Mouse (Mus musculus) liver, postnatal 0 days (tissue): ENCODE results near the gene Dlg2. TPM values are rescaled to one million over a fixed set of nuclear protein-coding genes. Genes with fewer than 3 reads are reported as not detected.

Experiments used
- ATAC-seq: fragments of 200-750 bp; cut with Nextera tagmentation; 2 replicates; pipeline ENCODE4 v1.8.0; 2017; ENCODE audit warnings: mild to moderate bottlenecking, moderate library complexity
- DNase-seq: peaks from one replicate; pipeline ENCODE4 v3.0.0-alpha.2; 2016
- H3K27ac ChIP-seq: fragments of 300-500 bp; sonication (generic); 2 replicates; pipeline ENCODE4 v1.5.1; 2014; ENCODE audit warnings: antibody characterized with exemption, moderate library complexity, mild to moderate bottlenecking, low read depth
- H3K27me3 ChIP-seq: fragments of 300-500 bp; sonication (generic); 2 replicates; pipeline ENCODE4 v1.6.1; 2014; ENCODE audit warnings: low read length, control low read depth, mixed read lengths; ENCODE audit not compliant: insufficient read depth
- H3K36me3 ChIP-seq: fragments of 300-500 bp; sonication (generic); replicated peaks from 2 replicates; pipeline ENCODE4 v1.6.1; 2014; ENCODE audit warnings: mild to moderate bottlenecking, control low read depth, low read length, moderate library complexity, mixed read lengths; ENCODE audit not compliant: insufficient read depth
- H3K4me1 ChIP-seq: fragments of 300-500 bp; sonication (generic); 2 replicates; pipeline ENCODE4 v1.6.1; 2014; ENCODE audit warnings: antibody characterized with exemption, mild to moderate bottlenecking, control low read depth; ENCODE audit not compliant: insufficient read depth
- H3K4me2 ChIP-seq: fragments of 300-500 bp; sonication (generic); 2 replicates; pipeline ENCODE4 v1.6.1; 2014; ENCODE audit warnings: low read depth, mild to moderate bottlenecking, low read length, moderate library complexity, mixed read lengths
- H3K4me3 ChIP-seq: fragments of 300-500 bp; sonication (generic); 2 replicates; pipeline ENCODE4 v1.5.1; 2014; ENCODE audit warnings: low read depth, low read length
- H3K9ac ChIP-seq: fragments of 300-500 bp; sonication (generic); replicated peaks from 2 replicates; pipeline ENCODE4 v1.6.1; 2014; ENCODE audit warnings: mild to moderate bottlenecking, moderate library complexity
- H3K9me3 ChIP-seq: fragments of 300-500 bp; sonication (generic); 2 replicates; pipeline ENCODE4 v1.6.1; 2016; ENCODE audit warnings: mild to moderate bottlenecking, control low read depth, low read length, mixed read lengths
- CTCF ChIP-seq: sonication (generic); IDR thresholded peaks from 2 replicates; pipeline ENCODE4 v1.5.1; 2016; ENCODE audit warnings: antibody characterized with exemption, low read depth
- EP300 ChIP-seq: IDR thresholded peaks from 2 replicates; pipeline ENCODE4 v1.6.1; 2016; ENCODE audit warnings: antibody characterized with exemption, low read depth, mild to moderate bottlenecking
- WGBS: fragments of 180-500 bp; shearing (Covaris S2); extraction: QIAGEN DNeasy Blood & Tissue Kit; methylation state at CpG from one replicate; pipeline ENCODE4 v1.1.7; 2014; ENCODE audit not compliant: insufficient replicate concordance; 5-methylcytosine and 5-hydroxymethylcytosine counted together
- polyA plus RNA-seq: library from polyadenylated mRNA; unstranded; fragments of >200 nt; fragmentation: Nextera tagmentation; extraction: Ambion mirVana; gene quantifications from 2 replicates; pipeline ENCODE4 v1.2.1, GENCODE M21; 2015

The Dlg2 gene
- polyA plus RNA-seq, 1 experiment from 2014 or later = 0.41 TPM

DNA sequence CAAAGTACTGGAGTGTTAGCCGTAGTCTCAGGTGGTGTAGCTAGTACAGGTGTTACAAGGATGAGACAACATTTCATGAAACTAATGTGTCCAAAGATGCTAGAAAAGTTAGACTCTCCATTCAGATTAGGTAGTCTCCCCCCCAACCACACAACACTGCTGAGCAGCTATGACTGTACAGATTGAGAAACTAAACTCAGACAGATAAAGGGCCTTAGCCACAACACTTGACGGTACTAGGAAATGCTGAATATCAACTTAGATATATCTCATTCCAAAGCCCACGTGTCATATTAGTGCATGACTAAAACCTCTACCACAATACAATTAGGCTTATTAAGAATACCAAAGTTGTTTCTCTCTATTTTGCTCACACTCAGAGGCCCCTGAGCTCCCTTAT, 2006.9 kb downstream of the Dlg2 start:
- Histone ChIP-seq H3K4me3 (no peak overlapping the region), H3K36me3 (no peaks in the 10 kb centered on the region), H3K4me1 (no peaks in the 10 kb centered on the region), H3K4me2 (no peak overlapping the region), H3K27me3 (no peaks in the 10 kb centered on the region), H3K27ac (no peak overlapping the region), H3K9me3 (no peaks in the 10 kb centered on the region), H3K9ac (no peak overlapping the region)
- TF ChIP-seq EP300 = no peak
- TF ChIP-seq CTCF = no peak
- WGBS = 64% methylated on average over 3 of the region's 3 CpGs
- no peak for ATAC-seq
- no peak for DNase-seq

DNA sequence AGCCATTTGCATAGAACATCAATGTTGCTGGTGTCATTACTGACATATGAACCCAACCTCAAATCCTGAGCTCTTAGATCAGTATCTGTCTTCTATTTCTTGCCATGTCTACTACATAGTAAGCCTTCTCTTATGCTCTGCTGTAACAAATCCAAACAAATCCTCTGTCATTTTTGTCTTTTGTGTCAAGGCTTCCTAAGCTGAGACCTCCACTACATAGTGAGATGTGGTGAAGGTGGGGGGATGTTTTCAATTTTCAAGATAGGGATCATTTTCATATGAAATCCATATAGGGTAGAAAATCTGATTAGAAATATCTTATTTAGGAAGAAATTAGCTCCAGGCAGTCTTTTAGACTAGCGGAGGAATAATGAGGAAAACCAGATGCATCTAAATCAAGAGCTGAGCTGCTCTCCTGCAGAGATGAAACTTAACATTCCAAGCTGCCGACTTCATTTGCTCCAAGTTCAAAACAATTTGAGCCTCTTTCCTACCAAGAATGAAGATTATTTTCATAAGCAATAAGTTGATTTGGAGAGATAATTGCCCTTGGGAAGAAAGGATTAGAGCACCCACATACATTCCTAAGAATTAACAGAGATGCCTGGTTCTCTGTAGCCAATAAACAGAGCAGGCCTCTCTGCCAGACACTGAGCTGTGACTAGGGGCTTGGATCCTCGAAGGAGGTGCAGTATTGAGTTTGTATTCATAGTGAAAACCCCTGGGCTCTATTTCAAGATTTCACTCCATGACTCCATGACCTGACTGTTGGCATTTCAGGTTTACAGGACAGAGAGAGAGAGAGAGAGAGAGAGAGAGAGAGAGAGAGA, 2009.6 kb downstream of the Dlg2 start:
- Histone ChIP-seq H3K9ac (no peak overlapping the region), H3K4me1 (no peaks in the 10 kb centered on the region), H3K9me3 (no peaks in the 10 kb centered on the region), H3K4me2 (no peak overlapping the region), H3K36me3 (no peaks in the 10 kb centered on the region), H3K27ac (no peak overlapping the region), H3K4me3 (no peak overlapping the region), H3K27me3 (no peaks in the 10 kb centered on the region)
- no peak for ATAC-seq
- TF ChIP-seq EP300 (no peak), CTCF (no peak)
- WGBS = 59% methylated on average over 3 of the region's 3 CpGs
- DNase-seq = no peak

DNA sequence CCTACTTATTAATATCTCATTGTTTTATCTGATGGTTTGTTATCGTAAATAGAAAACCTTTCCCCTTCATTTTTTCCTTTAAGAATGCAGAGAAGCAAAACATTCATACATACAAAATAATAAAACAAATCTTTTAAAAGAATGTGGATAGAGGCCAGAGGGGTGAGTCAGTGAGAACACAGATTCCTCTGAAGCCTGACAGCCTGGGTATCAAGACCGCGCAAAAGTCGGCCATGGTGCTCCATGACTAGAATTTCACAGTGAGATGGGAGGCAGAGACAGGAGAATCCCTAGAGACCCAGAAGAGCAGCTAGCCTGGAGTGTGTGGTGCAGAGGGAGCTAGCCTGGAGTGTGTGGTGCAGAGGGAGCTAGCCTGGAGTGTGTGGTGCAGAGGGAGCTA, 2010.4 kb downstream of the Dlg2 start:
- no peak overlapping the region for H3K27ac ChIP-seq
- H3K27me3 ChIP-seq = no peaks in the 10 kb centered on the region
- DNase-seq (no peak), ATAC-seq (no peak)
- no peak overlapping the region for H3K9ac ChIP-seq
- WGBS = 88% methylated on average over 4 of the region's 4 CpGs
- no peaks in the 10 kb centered on the region for H3K4me1 ChIP-seq
- H3K4me3 ChIP-seq = no peak overlapping the region
- no peaks in the 10 kb centered on the region for H3K36me3 ChIP-seq
- no peaks in the 10 kb centered on the region for H3K9me3 ChIP-seq
- TF ChIP-seq CTCF (no peak), EP300 (no peak)
- no peak overlapping the region for H3K4me2 ChIP-seq

DNA sequence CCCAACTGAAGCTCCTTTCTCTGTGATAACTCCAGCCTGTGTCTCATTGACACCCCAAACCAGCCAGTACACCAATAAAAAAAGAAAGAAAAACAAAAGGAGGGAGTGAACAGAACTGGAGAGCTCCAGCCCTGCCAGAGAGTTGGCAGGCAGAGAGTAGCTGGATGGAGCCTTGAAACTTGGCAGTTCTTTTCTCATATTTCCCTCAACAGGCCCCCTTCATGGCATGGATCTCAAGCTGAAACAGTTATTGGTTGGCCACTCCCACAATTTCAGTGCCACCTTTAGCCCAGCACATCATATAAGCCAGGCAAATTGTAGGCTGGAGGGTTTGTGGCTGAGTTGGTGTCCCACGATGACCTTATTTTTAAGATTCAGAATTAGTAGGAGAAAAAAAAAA, 2015.8 kb downstream of the Dlg2 start:
- no peak for ATAC-seq
- TF ChIP-seq CTCF (no peak), EP300 (no peak)
- no peak overlapping the region for H3K27ac ChIP-seq

DNA sequence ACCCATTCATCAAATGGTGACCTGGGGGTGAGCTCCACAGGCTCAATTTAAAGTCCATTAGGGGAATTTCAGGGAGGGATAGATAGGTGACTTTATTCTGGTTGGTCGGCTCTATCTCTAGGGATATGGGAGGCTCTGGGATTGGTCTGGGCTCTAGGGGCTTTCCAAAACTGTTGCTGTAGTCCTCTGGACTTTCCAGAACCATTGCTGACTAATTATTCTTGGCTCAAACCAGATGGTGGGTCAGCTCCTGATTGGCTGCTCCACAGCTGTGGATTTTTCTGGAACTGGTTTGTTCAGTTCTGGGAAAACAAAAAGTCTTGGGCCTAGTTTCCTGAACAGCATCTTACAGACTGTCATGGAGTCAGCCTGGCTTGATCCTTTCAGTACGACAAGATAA, 2017.0 kb downstream of the Dlg2 start:
- ATAC-seq (no peak), DNase-seq (no peak)
- no peak overlapping the region for H3K4me3 ChIP-seq
- no peaks in the 10 kb centered on the region for H3K4me1 ChIP-seq
- TF ChIP-seq CTCF (no peak), EP300 (no peak)
- H3K36me3 ChIP-seq = no peaks in the 10 kb centered on the region
- WGBS = 85% methylated on average over 2 of the region's 2 CpGs
- H3K9ac ChIP-seq = no peak overlapping the region
- no peaks in the 10 kb centered on the region for H3K9me3 ChIP-seq
- no peaks in the 10 kb centered on the region for H3K27me3 ChIP-seq
- H3K27ac ChIP-seq = no peak overlapping the region
- no peak overlapping the region for H3K4me2 ChIP-seq

More for the DNA sequence above, 2015.8 kb downstream of the Dlg2 start:
- no peak for DNase-seq
- Histone ChIP-seq H3K4me1 (no peaks in the 10 kb centered on the region), H3K9ac (no peak overlapping the region), H3K36me3 (no peaks in the 10 kb centered on the region), H3K4me2 (no peak overlapping the region), H3K4me3 (no peak overlapping the region), H3K9me3 (no peaks in the 10 kb centered on the region), H3K27me3 (no peaks in the 10 kb centered on the region)
- 85% methylated on average over 1 of the region's 1 CpGs for WGBS

Other genes with a start within 250 kb of the Dlg2 start
- not detected in 2 replicates for gene Ccdc83, start 210.9 kb upstream of the Dlg2 start, polyA plus RNA-seq
- 0.42 and 0.66 TPM in 2 replicates for gene Sytl2, start 174.4 kb upstream of the Dlg2 start, polyA plus RNA-seq
- gene Ccdc89, start 50.1 kb upstream of the Dlg2 start, polyA plus RNA-seq = 0.09 and 0.19 TPM in 2 replicates
- gene Crebzf, start 33.9 kb upstream of the Dlg2 start, polyA plus RNA-seq = 11.1 and 11.5 TPM in 2 replicates
- gene Tmem126a, start 19.4 kb upstream of the Dlg2 start, polyA plus RNA-seq = 59.9 and 67.3 TPM in 2 replicates
- gene Tmem126b, start 671 bp upstream of the Dlg2 start, polyA plus RNA-seq = 11.2 and 11.3 TPM in 2 replicates